Mouse (Mus musculus) C2C12 (cell line): ENCODE measurements around the gene Ube4b.

ENCODE experiments used
- CTCF ChIP-seq: IDR thresholded peaks from one replicate; pipeline ENCODE4 v1.5.1; 2011; ENCODE audit not compliant: control insufficient read depth, insufficient read depth, insufficient read length
- MAX ChIP-seq: IDR thresholded peaks from one replicate; pipeline ENCODE4 v1.6.1; 2011; ENCODE audit warnings: mild to moderate bottlenecking, control low read depth
- MYOD1 ChIP-seq: IDR thresholded peaks from one replicate; pipeline ENCODE4 v1.6.1; 2011; ENCODE audit warnings: low read depth; ENCODE audit not compliant: control insufficient read depth, insufficient read length
- MYOG ChIP-seq: IDR thresholded peaks from one replicate; pipeline ENCODE4 v1.6.1; 2011; ENCODE audit not compliant: control insufficient read depth, insufficient read length; ENCODE audit errors: extremely low read depth
- USF1 ChIP-seq: IDR thresholded peaks from one replicate; pipeline ENCODE4 v1.6.1; 2011; ENCODE audit warnings: low read depth, mild to moderate bottlenecking, control low read depth, moderate library complexity

GRCm38 (mm10) chr4:149407461-149407860 lies 19.1 kb downstream of the Ube4b start:
- TF ChIP-seq CTCF, result no peak
- no peak for TF ChIP-seq MYOG
- TF ChIP-seq MYOD1, result no peak
- no peak for TF ChIP-seq MAX
- TF ChIP-seq USF1, result no peak
